Mouse (Mus musculus) bone marrow, adult 2 months (tissue): Measurements from ENCODE around the gene Paip2b.

Experiments used
- CTCF ChIP-seq: fragments of 200-500 bp; IDR thresholded peaks from 2 replicates; pipeline ENCODE4 v1.5.1; 2011; ENCODE audit warnings: low read length, control low read depth; ENCODE audit not compliant: control insufficient read depth, insufficient read depth
- POLR2A ChIP-seq: fragments of 200-500 bp; IDR thresholded peaks from 2 replicates; pipeline ENCODE4 v1.6.1; 2011; ENCODE audit warnings: low read depth, mild to moderate bottlenecking, control low read depth, low read length, borderline replicate concordance; ENCODE audit not compliant: control insufficient read depth

DNA sequence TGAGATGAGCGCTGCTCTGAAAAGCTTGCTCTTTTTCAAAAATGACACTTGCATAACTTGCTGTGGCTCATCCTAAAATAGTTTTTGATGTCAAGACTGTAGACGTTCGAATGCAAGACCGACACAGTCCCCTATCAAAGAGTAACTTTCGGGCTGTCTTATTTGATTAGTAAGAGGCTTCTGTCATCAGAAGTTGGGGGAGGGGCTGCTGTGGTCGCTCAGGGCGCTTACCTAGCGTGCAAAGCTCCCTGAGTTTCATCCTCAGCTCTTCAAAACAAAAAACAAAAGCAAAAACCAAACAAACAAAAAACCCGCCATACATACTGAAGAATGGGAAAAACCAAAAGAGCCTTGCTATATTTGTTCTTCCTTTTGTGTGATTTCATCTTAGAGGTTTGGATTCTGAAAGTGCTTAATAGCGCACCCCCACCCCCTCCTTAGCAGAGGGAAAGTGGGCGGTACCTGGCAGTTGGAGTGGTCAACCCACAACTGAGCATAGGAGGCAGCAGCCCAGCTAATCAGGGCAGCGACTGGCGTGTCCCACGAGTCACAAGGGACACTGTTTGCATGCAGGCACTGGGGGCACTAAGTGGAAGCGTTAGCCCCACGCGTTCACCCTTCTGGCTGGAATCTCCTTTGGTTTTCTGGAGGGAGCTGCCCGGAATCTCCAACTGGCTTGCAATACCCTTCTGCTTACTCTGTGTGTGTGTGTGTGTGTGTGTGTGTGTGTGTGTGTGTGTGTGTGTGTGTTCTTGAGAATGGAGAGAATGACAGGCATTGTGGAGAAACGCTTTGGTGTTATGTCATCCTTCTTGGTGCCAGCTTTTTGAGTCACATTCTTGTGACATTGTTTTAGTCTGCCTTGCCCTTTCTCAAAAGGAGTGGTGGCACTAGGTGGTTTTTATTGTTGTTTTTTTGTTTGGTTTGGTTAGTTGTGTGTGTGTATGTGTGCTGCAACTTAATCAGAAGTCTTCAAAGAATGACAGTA is 36.4 kb upstream of the Paip2b start:
- no peak for TF ChIP-seq CTCF
- TF ChIP-seq POLR2A, result no peak
